Mouse (Mus musculus) naive thymus-derived CD4-positive, alpha-beta T cell, adult 2 months (primary cell): Measurements from ENCODE around the gene Hoxc4.

ENCODE experiments used
- DNase-seq: peaks from one replicate; pipeline ENCODE4 v3.0.0-alpha.2; 2011; ENCODE audit warnings: low read depth

Hoxc4 gene

DNA sequence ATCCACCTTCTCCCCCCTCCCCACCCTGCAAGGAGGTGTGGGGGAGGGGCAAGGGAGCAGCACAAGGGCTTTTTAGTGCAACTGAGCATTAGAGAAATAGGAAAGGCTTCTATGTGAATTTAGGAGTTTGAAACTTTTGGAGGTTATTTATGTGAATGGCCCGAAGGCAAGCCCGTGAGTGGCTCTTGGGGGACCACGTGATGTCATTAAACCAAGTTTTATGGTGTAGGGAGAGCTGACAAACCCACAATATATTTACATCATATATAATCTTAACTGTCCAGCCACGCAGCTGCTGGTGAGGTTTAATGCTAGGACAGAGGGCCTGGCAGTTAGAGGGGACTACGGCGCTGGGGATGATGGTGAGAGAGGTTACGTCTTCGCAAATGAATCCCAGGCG, at the start of gene Hoxc4:
Gene Hoxc4 (plus strand): TSS at position 299 of the 400 bp plus-strand sequence.
- DNase-seq = no peak

DNA sequence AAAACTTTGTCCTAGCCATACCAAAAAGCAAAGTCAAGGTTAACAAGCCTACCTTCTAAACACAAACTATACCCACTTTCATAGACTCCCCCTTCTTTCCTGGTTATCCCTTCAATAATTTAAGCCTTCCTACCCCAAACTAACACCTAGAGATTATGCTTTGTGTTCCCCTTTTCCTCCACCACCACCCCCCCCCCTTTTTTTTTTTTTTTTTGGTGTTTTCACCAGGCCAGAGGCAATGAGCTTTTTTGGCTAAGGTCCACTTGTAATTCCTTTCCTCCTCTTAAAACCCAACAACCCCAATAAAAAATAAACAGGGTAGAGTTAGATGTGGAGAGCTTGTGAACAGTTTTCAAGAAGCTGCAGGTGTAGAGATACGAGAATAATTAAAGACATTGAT, 49.4 kb upstream of the Hoxc4 start:
- DNase-seq = no peak

DNA sequence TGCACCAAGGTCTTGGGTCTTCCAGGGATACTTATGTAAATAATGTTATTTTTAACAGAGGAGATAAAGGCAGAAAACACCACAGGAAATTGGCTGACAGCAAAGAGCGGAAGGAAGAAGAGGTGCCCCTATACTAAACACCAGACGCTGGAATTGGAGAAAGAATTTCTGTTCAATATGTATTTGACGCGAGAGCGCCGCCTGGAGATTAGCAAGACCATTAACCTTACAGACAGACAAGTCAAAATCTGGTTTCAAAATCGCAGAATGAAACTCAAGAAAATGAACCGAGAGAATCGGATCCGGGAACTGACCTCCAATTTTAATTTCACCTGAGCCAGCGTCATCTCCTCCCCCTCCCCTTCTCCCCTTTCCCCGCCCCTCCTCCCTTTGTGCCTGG, 48.0 kb upstream of the Hoxc4 start:
- no peak for DNase-seq

DNA sequence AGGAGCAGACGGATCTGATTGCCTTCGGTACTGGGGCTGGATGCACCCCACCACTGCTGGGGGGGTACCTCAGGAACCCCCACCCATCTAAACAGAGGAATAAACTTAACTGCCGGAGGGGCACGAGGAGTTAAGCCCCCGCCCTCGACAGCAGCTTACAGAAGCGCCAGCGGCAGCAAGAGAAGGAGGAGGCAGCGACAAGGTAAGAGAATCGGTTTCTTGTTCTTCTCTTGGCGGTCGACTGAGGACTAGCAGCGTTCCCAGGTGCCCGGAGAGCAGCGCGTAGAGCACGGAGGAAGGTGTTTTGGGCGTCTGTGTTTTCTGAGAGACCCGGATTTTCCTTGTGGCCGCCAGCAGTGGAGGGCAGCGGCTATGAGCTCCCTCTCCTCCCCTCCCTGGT, 46.5 kb upstream of the Hoxc4 start:
- DNase-seq = no peak

DNA sequence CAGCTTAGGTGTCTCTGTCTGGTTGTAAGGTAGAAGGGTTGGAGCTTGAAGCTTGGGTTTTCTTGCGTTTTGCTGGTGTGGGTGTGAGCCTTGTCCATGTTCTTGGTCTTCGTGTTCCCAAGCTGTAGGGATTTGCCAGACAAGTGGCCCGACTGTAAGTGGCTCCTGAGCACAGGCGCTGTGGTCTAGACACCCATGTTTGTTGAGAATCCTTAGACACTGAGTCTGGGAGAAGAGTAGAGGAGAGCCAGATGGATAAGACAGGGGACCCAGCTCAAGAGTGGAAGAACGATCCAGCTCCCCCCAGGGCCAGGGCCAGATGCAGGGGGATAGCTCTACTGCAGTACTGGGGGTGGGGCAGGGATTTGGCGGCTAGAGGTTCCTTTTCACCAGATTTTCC, 46.0 kb upstream of the Hoxc4 start:
- DNase-seq = no peak

DNA sequence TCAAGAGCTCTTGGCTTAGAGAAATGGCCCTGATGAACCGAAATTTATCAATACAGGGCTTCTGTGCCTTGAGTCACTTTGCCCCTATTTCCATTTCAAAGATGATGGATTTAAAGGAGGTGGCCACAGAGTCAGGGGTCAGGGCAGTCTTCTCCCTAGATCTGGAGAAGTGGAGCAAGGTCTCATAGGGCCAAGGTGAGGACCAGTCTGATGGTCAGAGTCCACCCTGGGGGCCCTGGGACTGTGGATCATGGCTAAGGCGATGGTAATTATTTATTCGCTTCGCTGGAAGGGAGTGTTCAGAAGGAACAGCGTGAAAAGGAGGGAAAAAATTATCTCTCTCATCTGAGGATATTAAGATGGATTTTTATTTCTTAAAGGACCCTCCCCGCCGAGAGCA, 43.7 kb upstream of the Hoxc4 start:
- no peak for DNase-seq

DNA sequence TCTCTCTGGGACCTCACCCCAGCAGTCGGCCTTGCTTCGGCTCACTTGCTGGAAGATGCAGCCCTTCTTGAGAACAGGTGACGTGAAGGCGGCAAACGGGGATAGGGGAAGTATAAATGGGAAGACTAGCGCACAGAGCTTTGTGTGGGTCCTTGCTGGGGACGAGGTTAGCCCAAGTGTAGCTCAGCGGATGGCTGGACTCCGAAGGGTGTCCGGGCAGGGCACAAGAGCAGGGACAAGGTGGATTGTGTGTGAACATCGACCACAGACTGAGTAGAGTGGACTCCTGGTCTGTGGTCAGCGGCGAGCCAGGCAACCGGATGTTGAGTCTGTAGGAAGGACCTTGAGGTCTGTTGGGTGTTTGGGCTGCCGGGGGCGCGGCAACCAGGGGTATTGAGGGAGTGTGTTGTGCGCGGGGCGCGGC, 43.0 kb upstream of the Hoxc4 start:
- DNase-seq = no peak

DNA sequence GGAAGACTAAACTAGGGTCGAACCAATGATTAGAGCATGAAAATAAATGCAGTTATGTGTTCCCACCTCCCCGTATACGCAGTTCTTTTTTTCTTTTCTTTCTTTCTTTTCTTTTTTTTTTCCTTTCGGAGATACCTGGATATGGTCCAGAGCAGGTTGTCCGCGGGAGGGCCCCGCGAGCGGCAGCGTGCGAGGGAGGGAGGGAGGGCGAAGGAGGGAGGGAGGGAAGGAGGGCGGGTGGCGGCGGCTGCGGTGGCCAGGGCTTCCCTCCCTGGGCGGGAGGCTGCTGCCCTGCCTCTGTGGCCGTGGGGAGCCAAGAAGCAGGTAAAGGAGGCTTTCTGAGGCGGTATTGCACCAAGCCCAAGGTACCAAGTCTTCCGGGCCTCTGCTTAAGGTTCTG, 42.6 kb upstream of the Hoxc4 start, which contains the start of gene Hoxc9:
Gene Hoxc9 (plus strand): TSS at position 269 of the 400 bp plus-strand sequence.
- DNase-seq = no peak

DNA sequence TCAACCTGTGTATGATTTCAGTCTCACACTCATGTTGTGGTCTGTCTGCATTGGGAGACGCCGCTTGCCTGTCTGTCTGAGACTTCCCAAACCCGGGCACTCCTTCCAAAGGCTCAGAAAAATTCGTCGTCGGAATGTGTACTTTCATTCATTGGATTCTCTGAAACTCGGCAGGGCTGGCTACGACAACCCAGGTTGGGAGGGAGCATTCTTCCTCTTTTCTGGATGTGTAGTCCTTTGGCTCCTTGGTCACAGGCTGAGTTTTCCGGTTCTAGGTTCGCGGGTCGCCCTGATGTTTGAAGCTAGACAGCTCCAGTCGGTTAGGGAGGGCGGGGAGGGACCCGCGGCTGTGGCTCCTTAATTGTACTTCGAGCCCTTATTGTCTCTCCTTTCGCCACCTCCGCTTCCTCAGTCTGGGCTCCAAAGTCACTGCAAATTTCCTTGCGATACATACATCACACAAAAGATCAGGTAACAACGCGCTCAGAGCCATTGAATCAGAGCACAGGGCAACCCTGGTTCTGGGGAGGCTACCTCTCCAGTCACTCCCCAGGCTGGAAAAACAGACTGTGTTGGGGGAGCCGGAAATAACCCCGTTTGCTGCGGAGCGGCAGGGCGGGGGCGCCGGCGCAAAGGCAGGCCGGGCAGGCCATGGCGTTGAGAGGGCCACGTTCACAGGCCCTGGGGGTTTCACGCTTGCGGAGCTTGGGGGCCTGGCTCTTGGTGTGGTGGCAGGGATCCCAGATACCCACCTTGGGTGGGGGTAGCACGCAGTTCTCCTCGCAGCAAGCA, 41.9 kb upstream of the Hoxc4 start:
- DNase-seq = peak; percentile 46

DNA sequence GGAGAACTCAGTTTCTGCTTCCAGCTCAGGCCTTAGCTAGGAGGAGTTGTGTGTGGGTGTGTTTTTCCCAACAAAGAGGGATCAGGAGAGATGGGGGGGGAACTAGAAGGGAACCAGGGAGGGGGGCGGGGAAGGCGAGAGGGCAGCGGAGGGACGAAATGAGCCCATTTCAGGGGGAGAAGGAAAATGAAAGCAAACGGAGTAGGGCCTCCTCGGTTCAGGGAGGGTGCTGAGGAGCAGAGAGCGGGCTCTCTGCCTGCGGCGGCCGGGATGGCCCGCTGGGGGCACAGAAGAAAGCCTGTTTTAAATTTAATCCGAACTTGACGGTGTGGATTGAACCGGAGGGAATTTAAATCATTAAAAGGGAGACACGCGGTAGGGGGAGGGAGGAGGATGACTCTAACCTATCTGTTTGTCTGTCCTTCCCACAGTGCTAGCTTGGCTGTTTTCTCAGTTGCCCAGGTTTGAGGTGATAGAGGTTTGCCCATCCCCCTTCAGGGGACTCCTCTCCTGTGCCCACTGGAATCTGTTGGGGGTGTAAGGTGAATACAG, 41.2 kb upstream of the Hoxc4 start:
- no peak for DNase-seq

DNA sequence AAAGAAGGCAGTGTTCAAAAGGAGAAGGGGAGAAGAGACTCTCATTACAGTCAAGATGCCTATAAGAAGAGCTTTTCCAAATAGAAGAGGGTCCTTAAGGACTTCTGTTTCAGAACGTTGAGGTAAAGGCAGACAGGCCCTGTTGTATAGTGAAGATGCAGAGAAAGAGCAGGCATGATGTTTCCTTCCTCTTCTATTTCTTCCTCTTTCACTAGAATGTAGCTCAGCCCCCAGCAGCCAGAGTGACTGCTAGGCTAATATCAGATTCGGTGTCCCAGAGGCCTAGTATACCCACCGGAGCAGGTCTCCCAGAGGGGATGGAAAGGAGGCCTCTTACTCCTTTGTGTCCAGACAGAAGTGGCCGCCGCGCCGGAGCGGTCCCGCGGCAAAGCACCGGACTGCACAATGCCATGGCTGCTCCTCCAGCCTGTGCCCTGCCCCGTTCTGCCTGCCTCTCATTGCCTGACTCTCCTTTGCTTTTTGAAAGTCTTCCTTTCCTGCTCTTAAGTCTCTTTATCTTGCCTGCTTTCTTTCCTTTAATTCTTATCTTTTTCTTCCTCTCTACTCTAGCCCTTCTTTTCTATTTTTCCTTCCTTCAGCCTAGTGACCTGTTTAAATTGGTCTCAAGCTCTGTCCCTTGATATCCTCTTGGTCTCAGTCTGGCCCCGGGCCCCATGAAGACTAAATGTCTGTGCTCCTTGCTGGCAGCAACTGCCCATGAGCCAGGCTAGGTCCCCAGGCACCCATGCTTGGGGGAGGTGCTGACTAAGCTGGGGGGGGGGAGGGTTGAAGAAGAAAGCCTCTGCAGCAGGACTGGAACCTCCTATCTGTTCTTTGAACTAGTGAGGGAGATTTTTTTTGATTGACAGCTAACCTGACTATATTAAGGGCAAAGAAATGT, 39.9 kb upstream of the Hoxc4 start:
- no peak for DNase-seq

DNA sequence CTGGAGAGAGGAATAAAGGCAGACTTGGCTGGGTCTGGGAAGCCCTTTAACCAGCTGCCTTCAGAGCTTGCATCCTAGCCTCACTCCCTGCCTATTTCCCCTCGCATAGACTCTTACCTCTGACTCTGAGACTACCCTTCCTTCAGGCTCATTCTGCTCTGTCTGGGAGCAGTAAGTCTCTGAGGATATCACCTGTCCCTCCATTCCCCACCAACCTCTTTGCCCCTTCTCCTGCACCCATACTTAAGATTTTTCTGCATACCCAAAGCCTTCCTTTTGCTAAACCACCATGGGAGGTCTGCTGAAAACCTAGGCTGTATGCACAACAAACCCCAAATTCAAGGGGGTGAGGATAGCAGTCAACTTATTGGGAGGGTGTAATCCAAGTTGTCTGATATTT, 38.8 kb upstream of the Hoxc4 start:
- DNase-seq = no peak

DNA sequence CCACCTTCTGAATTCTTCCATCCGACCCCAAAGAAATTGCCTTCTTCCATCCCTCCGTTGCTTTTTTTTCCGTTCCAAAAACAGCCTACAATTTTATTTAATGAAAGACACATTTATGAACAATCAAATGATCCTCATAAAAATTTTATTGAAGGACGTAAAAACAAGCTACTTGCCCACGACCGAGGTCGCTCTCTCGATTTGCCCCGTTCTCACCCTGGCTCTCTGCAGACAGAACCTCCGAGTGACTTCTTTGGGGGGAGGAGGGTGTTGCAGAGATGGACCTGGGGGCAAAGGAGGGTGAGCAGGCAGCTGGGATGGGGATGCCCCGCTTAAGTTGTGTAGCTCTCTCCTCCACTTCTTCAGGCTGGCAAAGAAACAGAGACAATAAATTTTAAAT, 38.4 kb upstream of the Hoxc4 start:
- no peak for DNase-seq

DNA sequence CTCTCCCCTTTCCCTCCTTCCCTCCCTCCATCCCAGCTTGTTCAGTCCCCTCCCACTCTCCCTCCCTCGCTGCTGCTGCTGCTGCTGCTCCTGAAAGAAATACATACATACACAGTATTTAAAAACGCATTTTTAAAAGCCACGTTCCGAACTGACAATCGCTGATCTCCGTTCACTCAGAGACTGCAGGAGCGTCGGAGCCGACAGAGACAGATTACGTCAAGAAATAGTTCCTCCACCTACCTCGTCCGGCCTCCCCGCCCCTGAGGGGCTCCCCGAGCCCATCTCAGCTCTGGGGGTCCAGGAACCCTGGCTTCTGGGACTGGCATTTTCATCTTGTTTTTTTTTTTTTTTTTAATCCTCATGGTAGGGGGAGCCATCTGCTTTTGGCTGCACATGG, 37.8 kb upstream of the Hoxc4 start:
- no peak for DNase-seq

DNA sequence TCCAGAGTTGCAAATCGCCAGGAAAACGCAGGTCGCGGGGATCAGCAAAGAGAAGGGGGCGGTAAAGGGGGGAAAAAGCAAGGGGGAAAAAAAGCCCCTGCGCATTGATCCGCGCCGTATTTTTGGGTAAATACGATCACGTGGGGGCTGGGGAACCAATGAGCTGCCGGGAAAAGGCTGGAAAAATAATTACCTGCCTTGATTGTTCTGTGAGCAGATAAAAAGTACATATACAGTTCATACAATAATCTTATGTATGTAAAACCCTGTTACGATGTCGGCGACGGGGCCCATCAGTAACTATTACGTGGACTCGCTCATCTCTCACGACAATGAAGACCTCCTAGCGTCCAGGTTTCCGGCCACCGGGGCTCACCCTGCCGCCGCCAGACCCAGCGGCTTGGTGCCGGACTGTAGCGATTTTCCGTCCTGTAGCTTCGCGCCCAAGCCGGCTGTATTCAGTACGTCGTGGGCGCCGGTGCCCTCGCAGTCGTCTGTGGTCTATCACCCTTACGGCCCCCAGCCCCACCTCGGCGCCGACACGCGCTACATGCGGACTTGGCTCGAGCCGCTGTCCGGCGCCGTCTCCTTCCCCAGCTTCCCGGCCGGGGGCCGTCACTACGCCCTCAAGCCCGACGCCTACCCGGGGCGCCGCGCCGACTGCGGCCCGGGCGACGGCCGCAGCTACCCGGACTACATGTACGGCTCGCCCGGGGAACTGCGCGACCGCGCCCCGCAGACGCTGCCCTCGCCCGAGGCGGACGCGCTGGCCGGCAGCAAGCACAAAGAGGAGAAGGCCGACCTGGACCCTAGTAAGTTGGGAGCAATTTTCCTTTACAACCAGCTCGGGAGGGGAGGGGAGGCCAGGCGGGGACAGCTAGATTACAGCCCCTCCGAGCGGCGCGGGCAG, 37.1 kb upstream of the Hoxc4 start:
- DNase-seq = peak; percentile 49

DNA sequence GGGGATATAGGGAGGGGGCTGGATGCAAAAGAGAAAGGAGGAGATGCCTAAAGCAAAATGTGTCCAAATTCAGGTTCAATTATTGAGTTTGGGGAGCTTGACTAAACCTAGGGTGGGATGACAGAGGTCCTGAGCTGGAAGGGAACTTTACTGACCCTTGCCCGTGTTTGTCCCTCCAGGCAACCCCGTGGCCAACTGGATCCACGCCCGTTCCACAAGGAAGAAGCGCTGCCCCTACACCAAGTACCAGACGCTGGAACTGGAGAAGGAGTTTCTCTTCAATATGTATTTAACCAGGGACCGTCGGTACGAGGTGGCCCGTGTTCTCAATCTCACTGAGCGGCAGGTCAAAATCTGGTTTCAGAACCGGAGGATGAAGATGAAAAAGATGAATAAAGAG, 35.0 kb upstream of the Hoxc4 start:
- no peak for DNase-seq

DNA sequence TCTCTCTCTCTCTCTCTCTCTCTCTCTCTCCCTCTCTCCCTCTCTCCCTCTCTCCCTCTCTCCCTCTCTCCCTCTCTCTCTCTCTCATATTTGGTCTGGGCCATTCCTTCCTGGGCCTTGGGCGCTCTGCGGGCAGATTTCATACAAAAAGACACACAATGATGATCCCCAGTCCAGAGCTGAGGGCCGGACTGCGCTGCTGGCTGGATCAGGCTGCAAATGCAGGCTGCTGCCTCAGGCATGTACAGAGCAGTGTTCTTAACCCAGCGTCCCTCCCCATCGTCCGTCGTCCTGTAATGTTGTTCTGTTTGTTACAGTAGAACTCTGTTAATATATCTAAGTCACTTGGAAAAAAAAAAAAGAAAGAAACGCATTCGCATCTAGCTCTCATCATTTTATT, 34.2 kb upstream of the Hoxc4 start:
- no peak for DNase-seq

DNA sequence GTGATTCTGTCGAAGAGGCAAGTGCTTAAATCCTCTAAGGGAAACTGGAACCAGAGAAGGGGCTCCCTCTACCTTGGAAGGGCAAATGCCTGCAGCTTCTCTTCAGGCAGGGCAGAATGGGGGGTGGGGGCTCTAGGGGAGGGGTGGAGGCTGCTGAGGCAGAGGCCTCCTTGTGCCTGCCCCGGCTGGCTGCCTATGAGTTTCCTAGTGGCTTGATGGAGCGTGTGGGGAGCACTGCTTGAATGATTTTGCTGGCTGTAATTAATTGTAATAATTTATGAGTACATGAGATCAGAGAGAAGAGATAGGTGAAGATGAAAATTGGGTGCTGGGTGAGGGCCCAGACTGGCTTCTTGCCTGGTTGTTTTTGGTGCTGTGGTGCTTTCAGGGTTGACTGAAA, 33.8 kb upstream of the Hoxc4 start:
- DNase-seq = no peak

DNA sequence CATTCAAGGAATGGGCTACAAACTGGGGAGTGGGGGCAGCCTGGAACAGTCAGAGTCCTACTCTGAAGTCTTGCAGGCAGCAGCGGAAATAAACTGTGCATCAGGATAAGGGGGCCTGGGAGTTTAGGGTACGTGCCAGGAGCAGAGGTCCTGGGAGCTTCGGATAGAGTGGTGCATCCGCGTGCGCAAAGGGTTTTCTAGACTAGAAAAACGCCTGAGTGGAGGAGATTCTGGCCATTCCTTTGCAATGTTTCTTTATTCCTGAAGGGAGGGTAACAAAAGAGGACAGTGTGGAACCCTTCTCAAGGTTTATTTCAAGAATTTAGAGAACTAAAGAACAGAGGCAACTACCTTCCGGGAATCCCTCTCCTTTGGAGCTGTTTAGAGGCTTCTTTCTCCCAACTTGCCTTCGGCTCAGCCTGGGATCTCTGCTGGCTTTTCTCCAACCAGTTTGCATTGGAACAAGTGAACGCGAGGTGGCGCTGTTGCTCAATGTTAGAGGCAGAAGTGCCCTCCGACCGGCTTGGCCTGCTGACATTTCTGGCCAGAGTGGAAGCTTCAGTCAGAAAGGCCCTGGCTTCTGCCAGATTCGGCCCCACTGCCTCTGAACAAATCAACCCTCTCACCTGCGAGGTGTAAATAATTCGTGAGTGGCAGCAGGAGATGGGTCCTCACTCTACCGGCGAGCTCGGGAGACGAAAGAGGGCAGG, 31.5 kb upstream of the Hoxc4 start:
- peak; percentile 84 for DNase-seq

DNA sequence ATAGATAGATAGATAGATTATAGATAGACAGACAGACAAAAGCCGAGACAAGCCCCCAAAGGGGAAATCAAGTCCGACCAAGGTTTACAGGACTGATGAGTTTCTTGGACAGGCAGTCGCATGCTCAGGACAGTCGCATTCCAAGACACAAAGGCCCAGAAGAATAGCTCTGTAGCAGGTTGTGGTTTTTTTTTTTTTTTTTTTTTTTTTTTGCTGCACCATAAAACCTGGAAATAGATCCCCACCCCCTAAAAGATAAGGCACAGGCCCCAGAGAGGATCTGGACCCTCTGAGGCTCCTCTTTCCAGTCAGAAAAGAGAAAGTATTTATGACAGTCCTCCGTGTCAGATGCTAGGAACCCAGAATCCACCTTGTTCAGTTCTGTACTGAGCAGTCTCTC, 30.7 kb upstream of the Hoxc4 start:
- DNase-seq = no peak
